Mouse (Mus musculus) G1E (cell line): ENCODE measurements around the gene Camta1.

Experiments used
- CTCF ChIP-seq: IDR thresholded peaks from 2 replicates; pipeline ENCODE4 v1.5.1; 2012; ENCODE audit warnings: low read depth, low read length, inconsistent platforms, mixed read lengths
- GATA1 ChIP-seq: IDR thresholded peaks from 2 replicates; pipeline ENCODE4 v1.6.1; 2012; ENCODE audit warnings: borderline replicate concordance, low read length, inconsistent platforms, mixed read lengths
- GATA2 ChIP-seq: IDR thresholded peaks from 2 replicates; pipeline ENCODE4 v1.6.1; 2012; ENCODE audit warnings: low read depth, low read length, inconsistent platforms, borderline replicate concordance
- TAL1 ChIP-seq: conservative IDR thresholded peaks from 2 replicates; pipeline ENCODE4 v1.6.1; 2012; ENCODE audit warnings: low read depth, low read length, inconsistent platforms, mixed read lengths

DNA sequence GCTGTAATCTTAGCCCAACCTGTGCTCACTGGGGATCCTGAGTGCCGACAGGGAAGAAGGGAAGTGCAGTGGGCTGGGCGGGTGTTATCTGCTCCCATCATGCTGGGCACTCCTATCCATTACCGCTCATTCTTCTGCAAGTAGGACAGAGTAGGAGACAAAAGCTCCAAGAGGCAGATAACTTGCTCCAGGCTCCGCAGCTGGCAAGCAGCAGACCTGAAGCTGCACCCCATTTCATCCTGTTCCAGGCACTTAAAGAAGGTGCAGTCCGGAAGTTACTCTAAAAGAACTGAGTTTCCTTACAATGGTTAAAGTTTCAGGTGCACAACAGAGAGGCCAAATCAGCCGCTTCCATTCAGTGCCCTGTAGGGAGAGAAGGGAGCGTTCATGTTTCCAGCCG is 750.5 kb downstream of the Camta1 start:
- no peak for TF ChIP-seq TAL1
- no peak for TF ChIP-seq CTCF
- no peak for TF ChIP-seq GATA1
- no peak for TF ChIP-seq GATA2
